Mouse (Mus musculus) lung, adult 2 months (tissue): ENCODE data around the gene Kcna7.

Source experiments
- CTCF ChIP-seq: fragments of 200-500 bp; IDR thresholded peaks from 2 replicates; pipeline ENCODE4 v1.5.1; 2011; ENCODE audit warnings: mild to moderate bottlenecking, low read length, control low read depth; ENCODE audit not compliant: insufficient read depth
- POLR2A ChIP-seq: fragments of 200-500 bp; IDR thresholded peaks from 2 replicates; pipeline ENCODE4 v1.6.1; 2011; ENCODE audit warnings: low read depth, mild to moderate bottlenecking, control low read depth, low read length, borderline replicate concordance; ENCODE audit errors: extremely low read depth

- TF ChIP-seq POLR2A (no peak), CTCF (peak; percentile 53)
Observed at GRCm38 (mm10) chr7:45447325-45447990, 42.0 kb downstream of the Kcna7 start.
